Mouse (Mus musculus): ENCODE results near the gene Slc22a18.

Slc22a18 gene

GRCm38 (mm10) chr7:143473347-143474101 lies at the start of gene Slc22a18:
Gene Slc22a18, plus strand, starts transcription at chr7:143473736.
- DNase-seq (ENCODE audit: low spot score in 2 of 2): no peak

GRCm38 (mm10) chr7:143428142-143428813 lies 45.3 kb upstream of the Slc22a18 start:
- no peak for DNase-seq (ENCODE audit: low spot score in 2 of 2)

- DNase-seq (ENCODE audit: low spot score in 2 of 2): no peak
Observed at GRCm38 (mm10) chr7:143428814-143429499, 44.6 kb upstream of the Slc22a18 start.

DNA sequence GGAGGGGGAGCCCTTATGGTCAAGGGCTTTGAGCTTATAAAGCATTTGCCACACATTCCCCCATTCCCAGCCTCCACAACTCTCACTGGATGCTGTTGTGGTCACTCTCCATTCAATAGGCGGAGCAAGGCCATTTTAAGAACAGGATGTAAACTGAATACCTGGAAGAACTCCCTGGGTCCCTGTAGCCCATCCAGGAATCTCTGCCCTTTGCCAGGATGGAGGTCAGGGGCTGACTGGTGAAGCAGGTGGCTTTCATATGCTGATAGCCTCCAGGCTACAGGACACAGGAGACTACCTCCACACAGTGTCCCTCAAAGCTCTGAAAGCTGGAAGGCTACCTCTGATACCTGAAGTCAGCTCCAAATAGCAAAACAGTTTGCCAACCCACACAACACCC lies 40.9 kb upstream of the Slc22a18 start:
- DNase-seq (ENCODE audit: low spot score in 2 of 2): no peak

DNA sequence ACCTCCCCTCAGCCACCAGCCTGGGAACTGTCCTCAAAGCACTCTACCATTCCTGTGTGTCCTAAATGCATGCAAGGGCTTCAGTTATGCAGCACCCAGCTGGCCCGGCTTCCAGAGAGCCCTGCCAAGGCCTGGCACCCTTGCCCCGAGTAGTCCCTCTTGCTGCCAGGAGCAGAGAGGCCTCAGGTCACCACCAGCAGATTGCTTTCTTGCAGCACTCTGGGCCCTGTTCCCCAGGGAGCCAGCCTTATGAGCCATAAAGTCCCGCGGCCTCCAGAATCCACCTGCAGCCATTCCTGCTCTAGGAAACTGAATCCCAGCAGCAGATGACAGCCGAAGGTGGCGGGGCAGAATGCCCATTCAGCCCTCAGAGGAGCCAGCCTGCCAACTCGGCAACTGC lies 40.2 kb upstream of the Slc22a18 start:
- no peak for DNase-seq (ENCODE audit: low spot score in 2 of 2)

DNA sequence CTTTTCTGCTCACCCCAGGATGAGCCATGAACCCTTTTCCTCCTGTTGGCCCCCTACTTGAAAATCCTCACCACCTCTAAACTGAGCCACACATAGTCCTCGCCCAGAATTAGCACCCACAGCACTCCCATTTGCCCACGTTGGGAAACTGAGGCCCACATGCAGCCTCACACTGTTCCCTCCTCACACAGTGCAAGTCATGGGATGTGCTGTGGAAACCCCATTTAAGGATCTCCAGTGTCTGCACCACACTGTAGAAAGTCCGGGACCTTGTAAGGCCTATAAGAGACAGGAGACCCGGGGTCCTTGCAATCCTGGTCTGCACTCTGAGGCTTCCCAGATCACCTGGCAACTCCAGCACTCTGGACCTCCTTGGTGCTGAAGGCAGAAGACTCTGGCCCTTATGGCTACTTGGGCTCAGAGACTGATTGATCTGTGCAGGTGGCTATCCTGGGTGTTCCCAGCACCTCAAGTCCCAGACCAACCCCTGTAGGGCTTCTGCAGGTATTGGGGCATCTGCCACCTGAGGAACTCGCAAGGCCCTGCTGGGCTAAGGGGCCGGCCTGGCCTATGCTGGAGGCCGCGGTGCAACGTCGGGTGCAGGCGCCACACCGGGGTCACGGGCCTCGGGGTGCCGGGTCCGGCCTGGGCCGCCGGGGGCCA lies 36.2 kb upstream of the Slc22a18 start:
- DNase-seq (ENCODE audit: low spot score in 2 of 2): no peak

DNA sequence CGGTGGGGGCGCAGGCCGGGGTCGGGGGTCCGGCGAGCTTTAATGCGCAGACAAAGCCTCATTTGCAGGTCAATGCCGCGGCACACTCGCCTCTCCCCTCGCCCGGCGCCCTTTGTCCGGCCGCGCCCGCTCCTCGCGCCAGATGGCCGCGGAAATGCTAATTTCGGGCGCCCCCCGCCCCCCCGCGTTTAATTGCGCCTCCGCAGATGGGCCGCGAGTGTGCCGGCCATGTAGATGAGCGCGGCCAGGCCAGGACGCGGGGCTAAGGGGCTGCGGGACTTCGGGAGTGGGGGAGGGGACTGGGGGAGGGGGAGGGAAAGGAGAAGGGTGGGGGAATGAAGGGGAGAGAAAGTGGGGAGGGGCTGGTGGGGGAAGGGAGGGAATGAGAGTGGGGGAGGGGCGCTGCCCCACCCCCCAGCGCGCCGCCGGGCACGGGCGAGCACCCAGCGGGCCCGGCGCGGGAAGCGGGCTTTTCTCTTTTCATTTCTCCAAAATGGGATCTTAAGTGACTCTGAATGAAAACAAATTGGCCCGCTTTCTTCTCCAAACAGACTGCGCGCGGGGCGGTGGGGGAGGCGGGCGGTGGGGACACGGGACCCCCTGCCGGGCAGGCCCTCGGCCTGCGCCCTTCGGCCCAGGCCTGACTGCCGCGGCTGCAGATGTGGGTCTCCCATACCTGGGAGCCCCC lies 35.5 kb upstream of the Slc22a18 start:
- DNase-seq (ENCODE audit: low spot score in 2 of 2): no peak

DNA sequence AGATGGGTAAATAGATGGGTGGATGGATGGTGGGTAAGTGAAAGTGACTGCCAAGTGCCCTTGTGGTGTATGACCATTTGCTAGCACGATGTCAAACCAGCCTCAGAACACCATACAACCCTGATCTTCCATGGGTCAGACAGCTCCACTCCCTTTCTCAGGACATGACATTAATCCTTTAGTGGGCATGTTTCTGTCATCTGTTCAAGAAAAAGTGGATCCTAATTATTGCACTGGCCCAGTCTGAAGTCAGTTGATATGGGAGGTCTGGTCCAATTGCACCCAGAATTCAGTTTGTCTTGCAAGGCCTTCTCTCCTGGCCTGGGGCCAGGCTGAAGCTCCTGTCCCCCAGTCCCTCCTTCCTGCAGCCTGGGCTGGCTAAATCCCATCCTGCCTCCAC lies 34.6 kb upstream of the Slc22a18 start:
- DNase-seq (ENCODE audit: low spot score in 2 of 2): no peak

DNA sequence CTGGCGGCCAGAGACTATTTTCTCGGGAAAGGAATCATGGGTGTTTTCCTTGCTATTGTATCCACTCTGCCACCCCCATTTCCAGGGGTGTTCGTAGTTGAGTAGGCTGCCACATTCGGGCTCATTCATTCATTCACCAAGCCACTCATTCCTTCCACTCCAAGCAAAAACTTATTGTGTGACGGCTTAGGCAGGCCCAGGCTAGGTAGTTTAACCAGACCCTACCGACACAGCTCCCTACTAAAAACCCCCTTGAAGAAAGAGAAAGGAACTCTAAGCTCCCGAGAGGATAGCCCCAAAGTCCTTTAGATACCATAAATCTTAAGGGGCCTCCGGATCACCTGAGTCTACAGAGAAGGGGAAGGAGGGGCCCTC lies 29.0 kb upstream of the Slc22a18 start:
- DNase-seq (ENCODE audit: low spot score in 2 of 2): no peak

DNA sequence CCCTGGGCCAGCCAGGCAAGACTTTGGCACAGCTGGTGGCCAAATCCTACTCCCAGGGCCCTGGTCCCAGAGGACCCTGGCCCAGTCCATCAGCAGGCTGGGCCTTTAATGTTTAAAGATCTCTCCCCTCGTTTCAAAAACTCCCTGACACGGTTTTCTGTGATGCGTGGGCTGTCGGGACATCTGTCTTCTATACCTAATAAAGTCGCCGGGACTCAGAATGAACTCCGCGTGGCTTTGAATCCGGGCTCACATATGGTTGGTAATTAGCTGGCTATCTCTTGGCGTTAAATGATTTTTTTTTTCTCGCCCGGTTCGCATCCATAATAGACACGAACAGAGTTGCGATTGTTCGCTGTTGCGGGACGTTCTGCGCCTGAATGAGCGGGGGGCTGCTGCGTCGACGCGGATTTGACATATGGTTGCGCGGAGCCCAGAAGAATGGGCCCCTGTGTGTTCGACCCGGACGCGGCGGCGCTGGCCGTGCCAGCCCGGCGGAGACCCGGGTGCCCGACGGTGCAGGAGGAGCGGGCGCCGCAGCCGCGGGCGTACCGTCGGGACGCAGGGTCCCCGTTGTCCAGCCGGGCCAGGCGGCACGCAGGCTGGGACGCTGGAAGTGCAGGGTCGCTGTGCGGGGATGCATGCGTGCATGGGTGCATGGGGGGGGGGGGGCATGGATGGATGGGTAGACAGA lies 28.4 kb upstream of the Slc22a18 start:
- no peak for DNase-seq (ENCODE audit: low spot score in 2 of 2)

GRCm38 (mm10) chr7:143445651-143446460 lies 27.7 kb upstream of the Slc22a18 start:
- no peak for DNase-seq (ENCODE audit: low spot score in 2 of 2)

DNA sequence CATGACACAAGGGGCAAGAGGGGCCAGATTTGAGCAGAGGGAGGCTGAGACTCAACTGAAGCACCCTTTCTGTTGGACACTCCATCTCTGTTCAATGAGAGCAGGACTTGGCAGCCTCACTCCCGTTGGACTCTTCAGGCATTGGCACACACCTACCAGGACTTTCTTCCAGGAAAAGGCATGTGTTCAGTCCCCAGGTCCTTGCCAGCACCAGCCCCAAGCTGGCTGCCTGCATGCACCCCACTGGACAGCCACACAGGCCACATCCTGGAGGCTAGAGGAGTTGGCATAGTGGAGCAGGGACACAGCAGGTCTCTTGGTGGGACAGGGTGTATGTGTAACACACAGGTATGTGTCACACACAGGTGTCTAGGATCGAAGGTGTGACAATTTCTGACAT lies 26.4 kb upstream of the Slc22a18 start:
- DNase-seq (ENCODE audit: low spot score in 2 of 2): no peak

GRCm38 (mm10) chr7:143458963-143459331 lies 14.6 kb upstream of the Slc22a18 start:
- DNase-seq (ENCODE audit: low spot score in 2 of 2): no peak

DNA sequence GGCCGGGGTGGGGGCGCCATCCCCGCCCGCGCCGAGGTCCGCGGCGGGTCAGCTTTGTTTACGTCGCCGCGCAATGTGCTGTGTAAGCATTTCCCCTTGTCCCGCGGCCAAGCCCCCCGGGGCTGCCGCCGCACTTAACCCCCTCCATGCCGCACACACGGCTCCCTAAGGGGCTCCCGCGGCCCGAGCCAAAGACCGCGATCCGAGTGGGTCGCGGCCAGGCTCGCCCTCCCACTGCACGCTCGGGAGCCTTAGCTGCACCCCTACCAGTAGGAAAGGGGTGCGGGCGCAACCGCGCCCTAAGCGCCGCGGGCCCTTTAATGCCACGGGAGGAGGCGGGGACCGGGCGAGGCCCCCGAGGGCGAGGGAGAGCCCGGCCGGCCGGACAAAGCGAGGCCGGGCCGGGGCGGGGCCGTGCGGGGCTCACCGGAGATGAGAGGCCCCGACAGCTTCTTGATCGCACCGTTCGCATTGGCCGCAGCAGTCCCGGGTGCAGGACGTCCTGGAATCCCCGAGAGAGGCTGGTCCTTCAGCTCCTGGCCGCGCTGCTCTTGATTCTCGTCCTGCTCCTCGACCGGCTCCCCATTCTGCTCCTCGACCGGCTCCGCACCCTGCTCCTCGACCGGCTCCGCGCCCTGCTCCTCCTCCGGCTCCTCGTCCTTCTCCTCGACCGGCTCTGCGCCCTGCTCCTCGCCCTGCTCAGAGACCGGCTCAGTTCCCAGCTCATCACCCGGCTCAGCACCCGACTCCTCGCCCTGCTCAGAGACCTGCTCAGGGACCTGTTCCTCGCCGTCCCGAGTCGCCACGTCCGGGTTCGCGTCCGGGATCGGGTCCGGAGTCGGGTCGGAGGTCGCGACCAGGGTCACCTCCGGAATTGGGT lies 14.0 kb upstream of the Slc22a18 start:
- DNase-seq (ENCODE audit: low spot score in 2 of 2): no peak

DNA sequence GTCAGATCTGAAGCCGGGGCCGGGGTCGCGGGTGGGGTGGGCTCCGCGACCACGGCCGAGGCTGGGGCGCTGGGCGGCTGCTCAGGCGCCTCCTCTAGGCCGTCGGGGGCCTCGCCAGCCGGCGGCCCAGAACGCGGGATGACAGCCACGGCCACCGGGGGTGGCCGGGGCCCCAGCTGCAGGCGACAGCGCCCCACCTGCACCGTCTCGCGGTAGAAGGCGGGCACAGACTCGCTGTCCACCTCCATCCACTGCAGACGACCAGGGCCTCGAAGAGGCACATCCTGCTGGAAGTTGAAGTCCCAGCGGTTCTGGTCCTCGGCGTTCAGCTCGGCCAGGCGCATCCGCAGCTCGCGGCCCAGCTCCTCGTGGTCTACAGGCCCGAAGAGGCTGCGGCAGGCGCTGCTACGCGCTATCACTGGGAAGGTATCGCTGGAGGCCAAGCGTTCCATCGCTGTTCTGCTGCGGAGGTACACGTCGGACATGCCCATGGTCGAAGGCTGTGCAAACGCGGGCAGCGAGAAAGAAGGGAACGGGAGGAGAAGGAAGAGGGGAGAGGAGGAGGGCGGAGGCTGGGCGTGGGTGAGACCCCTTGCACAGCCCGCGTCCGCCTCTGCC lies 13.2 kb upstream of the Slc22a18 start:
- DNase-seq (ENCODE audit: low spot score in 2 of 2): no peak

DNA sequence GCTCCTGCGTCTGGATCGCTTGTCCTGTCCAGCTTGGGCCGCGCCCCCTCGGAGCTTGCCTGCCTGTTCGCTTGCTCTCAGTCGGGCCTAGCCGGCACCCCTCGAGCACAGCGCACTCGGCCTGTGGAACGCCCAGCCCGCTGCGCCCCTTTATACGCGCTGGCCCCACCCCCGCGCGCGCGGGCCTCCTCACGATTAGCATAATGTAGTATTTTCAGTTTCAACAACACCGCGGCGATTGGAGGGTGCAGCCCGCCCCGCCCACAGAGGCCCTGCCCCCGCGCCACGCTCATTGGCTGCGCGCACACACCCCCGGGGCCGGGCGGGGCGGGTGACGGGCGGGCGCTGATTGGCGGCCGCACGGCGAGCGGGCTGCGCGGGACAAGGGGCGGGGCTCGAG lies 12.7 kb upstream of the Slc22a18 start, which contains the start of gene Cdkn1c:
Gene Cdkn1c, minus strand, starts transcription at position 177 of the 400 bp plus-strand sequence.
- peak; percentile 59 to 62 for DNase-seq (ENCODE audit: low spot score in 2 of 2)

GRCm38 (mm10) chr7:143461294-143461870 lies 12.2 kb upstream of the Slc22a18 start:
- no peak for DNase-seq (ENCODE audit: low spot score in 2 of 2)

GRCm38 (mm10) chr7:143461920-143462319 lies 11.6 kb upstream of the Slc22a18 start:
- no peak for DNase-seq (ENCODE audit: low spot score in 2 of 2)
